Mouse (Mus musculus) heart, embryonic 14.5 days (tissue): ENCODE measurements around the gene Ccnf. TPM values are rescaled to one million over a fixed set of nuclear protein-coding genes. Genes with fewer than 3 reads are reported as not detected.
A peak's percentile ranks its signal among the peaks of the same experiment; 100 is the strongest.

Experiments used
- ATAC-seq: fragments of 200-750 bp; cut with Nextera tagmentation; 2 replicates; pipeline ENCODE4 v1.8.0; 2017; ENCODE audit warnings: low read depth, moderate TSS enrichment; ENCODE audit not compliant: insufficient number of reproducible peaks, insufficient read depth, low FRiP score
- H3K27ac ChIP-seq, 2 experiments: fragments of 200-500 bp in 1 of 2; fragments of 300-500 bp in 1 of 2; sonication (generic) in 1 of 2; replicated peaks in 1 of 2; 2 replicates each; pipeline ENCODE4 v1.5.1; 2012 to 2014; ENCODE audit warnings: low read depth in 2 of 2, low read length in 2 of 2, control low read depth in 1 of 2, mild to moderate bottlenecking in 1 of 2, mixed read lengths in 1 of 2; ENCODE audit not compliant: control insufficient read depth in 1 of 2, insufficient read depth in 1 of 2
- H3K27me3 ChIP-seq: fragments of 300-500 bp; sonication (generic); 2 replicates; pipeline ENCODE4 v1.6.1; 2014; ENCODE audit warnings: mild to moderate bottlenecking, low read length, control low read depth; ENCODE audit not compliant: control insufficient read depth, insufficient read depth
- H3K36me3 ChIP-seq: fragments of 300-500 bp; sonication (generic); 2 replicates; pipeline ENCODE4 v1.6.1; 2014; ENCODE audit warnings: mild to moderate bottlenecking, control low read depth, low read length, mixed read lengths; ENCODE audit not compliant: control insufficient read depth, insufficient read depth
- H3K4me1 ChIP-seq, 2 experiments: fragments of 200-500 bp in 1 of 2; fragments of 300-500 bp in 1 of 2; sonication (generic) in 1 of 2; 2 replicates each; pipeline ENCODE4 v1.6.1; 2012 to 2014; ENCODE audit warnings: low read length in 2 of 2, control low read depth in 1 of 2, mixed read lengths in 1 of 2; ENCODE audit not compliant: control insufficient read depth in 2 of 2, insufficient read depth in 2 of 2
- H3K4me2 ChIP-seq: fragments of 300-500 bp; sonication (generic); 2 replicates; pipeline ENCODE4 v1.6.1; 2014; ENCODE audit warnings: mild to moderate bottlenecking, low read length
- H3K4me3 ChIP-seq, 2 experiments: fragments of 200-500 bp in 1 of 2; fragments of 300-500 bp in 1 of 2; sonication (generic) in 1 of 2; 2 replicates each; pipeline ENCODE4 v1.5.1; 2012 to 2014; ENCODE audit warnings: low read length in 2 of 2, mild to moderate bottlenecking in 2 of 2, control low read depth in 1 of 2, low read depth in 1 of 2, moderate library complexity in 1 of 2; ENCODE audit not compliant: control insufficient read depth in 1 of 2, insufficient read depth in 1 of 2
- H3K9ac ChIP-seq: fragments of 300-500 bp; sonication (generic); 2 replicates; pipeline ENCODE4 v1.6.1; 2014; ENCODE audit warnings: mild to moderate bottlenecking, low read length
- H3K9me3 ChIP-seq: fragments of 300-500 bp; sonication (generic); 2 replicates; pipeline ENCODE4 v1.6.1; 2016; ENCODE audit warnings: low read length, control low read depth; ENCODE audit not compliant: control insufficient read depth
- WGBS: fragments of 180-500 bp; shearing (Covaris S2); extraction: QIAGEN DNeasy Blood & Tissue Kit; methylation state at CpG from one replicate; pipeline ENCODE4 v1.1.7; 2014; 5-methylcytosine and 5-hydroxymethylcytosine counted together
- polyA plus RNA-seq: library from polyadenylated mRNA; unstranded; fragments of >200 nt; fragmentation: Nextera tagmentation; extraction: Ambion mirVana; gene quantifications from 2 replicates; pipeline ENCODE4 v1.2.1, GENCODE M21; 2014

Gene Ccnf
- polyA plus RNA-seq, 1 experiment from 2014 or later, result 29.1 TPM

DNA sequence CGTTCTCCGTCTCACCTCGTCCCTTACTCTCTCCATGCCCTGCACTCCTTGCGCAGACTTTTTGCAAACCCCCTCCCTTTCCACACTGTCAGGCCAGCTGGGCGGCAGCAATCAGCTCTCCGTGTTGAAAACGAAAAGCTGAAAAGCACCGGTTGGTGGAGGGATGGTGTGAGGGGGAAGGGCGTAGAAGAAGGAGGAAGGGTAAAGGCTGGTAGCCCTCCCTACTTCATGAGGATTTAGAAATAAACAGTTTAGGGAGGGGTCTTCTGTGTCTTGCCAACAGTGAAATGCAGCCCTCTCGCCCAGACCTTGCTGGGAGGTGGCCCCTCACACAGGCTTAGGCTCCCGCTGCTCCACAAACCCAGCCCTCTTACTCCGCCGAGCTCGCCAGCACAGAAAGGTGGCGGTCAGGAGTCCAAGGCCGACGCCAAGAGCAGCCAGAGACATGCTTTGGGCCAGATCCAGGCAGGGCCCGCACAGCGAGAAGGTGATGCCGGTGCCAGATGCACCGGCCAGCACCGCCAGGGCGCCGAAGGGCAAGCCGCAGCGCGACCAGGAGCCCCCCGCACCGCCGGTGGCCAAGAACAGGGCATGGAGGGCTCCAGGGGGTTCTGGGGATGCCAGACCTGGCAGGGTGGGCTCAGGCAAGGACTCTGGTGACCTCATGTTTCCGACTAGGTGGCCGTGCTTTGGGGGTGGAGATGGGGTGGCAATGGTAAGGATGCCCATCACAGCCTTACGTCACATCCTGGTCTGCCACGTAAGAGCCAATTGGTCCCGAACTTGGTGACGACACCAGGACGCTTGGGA, 39.4 kb downstream of the Ccnf start:
- Histone ChIP-seq H3K4me2 (peak overlapping the region; percentile 70), H3K27me3 (peaks cover 32% of the 10 kb centered on the region), H3K4me3 (peak overlapping the region; percentile 38 to 43), H3K9me3 (no peaks in the 10 kb centered on the region), H3K4me1 (peaks cover 21 to 38% of the 10 kb centered on the region in 2 experiments), H3K36me3 (peaks cover 17% of the 10 kb centered on the region), H3K27ac (no peak overlapping the region), H3K9ac (peak overlapping the region; percentile 63)
- WGBS, result 3% methylated on average over 37 of the region's 37 CpGs
- no peak for ATAC-seq

DNA sequence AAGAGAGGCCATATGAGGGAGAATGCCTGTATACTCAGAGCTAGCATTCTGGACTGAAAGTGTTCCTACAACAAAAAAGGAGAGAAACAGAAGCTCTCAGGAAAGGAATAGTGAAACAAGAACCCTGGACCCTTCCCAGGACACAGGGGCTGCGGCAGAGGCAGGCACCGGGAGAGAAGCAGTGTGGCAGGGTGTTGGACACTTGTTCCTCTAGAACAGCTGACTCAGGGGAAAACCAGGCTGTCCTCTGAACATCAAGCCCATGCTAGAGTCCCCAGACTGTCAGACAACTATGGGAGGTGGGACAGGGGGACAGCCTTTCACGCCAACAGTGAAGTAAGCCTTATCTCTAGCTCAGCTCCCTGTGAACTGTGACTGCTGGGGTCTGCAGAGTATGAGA, 40.7 kb downstream of the Ccnf start:
- no peak overlapping the region for H3K4me2 ChIP-seq
- peaks cover 40% of the 10 kb centered on the region for H3K27me3 ChIP-seq
- H3K9me3 ChIP-seq, result no peaks in the 10 kb centered on the region
- no peak overlapping the region for H3K9ac ChIP-seq
- no peak for ATAC-seq
- H3K4me3 ChIP-seq, result no peak overlapping the region
- H3K36me3 ChIP-seq, result peaks cover 4% of the 10 kb centered on the region
- 78% methylated on average over 3 of the region's 3 CpGs for WGBS
- peaks cover 30 to 51% of the 10 kb centered on the region in 2 experiments for H3K4me1 ChIP-seq
- H3K27ac ChIP-seq, result no peak overlapping the region

DNA sequence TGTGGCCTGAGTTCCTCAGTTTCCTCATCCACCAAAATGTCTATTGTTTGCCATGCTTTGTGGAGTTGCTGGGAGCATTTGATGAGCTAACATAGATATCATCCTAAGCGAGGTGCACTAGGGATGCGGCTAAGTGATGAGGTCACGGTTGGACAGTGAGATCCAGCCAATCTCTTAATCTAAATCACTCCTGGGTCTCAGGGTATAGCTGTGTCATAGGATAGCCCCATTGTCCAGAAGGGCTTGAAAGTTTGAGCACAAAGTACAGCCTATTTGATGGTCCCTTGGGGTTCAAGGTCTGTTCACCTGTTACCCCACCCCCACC, 41.4 kb downstream of the Ccnf start:
- peaks cover 40% of the 10 kb centered on the region for H3K27me3 ChIP-seq
- H3K4me3 ChIP-seq, result no peak overlapping the region
- no peak overlapping the region for H3K9ac ChIP-seq
- peaks cover 32 to 52% of the 10 kb centered on the region in 2 experiments for H3K4me1 ChIP-seq
- no peak overlapping the region for H3K27ac ChIP-seq
- ATAC-seq, result no peak
- peak overlapping the region; percentile 97; the same call in 1 of the 2 replicates for H3K4me2 ChIP-seq
- 79% methylated on average over 3 of the region's 3 CpGs for WGBS
- no peaks in the 10 kb centered on the region for H3K9me3 ChIP-seq
- no peaks in the 10 kb centered on the region for H3K36me3 ChIP-seq

DNA sequence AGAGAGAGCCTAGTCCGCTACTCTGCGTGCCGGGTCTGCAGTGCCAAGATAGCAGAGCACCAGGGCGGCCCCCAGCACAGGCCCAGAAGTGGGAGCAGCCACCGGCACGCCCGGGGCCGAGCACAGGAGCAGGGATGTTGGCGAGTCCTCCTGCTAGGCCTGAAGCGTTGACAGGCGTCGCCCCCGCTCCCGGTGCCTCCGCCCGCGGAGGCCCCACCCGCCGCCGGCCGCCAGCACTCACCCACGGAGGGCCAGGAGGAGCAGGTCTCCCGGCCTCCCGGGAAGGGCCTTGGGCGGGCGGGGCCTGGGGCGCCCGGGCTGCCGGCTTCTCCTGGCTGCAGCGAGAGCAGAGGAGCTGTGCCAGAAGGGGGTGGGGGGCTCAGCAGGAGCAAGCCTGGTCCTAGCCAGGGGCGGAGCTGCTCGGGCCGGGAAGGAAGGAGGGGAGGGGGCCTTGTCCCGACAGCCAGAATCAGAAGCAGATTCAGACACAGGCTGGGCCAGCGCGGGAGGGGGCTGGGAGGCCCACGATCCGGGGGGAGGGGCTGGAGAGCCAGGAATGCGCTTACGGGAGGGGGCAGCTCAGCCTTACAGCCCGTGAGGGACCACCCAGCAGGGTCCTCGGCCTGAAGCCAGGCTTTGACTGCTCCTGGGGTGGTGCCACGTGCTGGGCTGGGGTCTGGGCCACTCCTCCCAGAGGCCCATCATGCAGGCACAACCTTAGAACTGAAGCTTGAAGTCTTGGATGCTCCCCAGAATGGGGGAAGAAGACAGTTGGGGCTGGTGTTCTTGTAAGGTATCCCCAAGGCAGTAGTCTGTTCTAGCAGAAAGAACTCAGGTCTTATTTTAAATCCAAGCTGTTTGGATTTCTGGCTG, 42.0 kb downstream of the Ccnf start, which contains the start of gene Ntn3:
Ntn3 (minus strand) TSS at position 489 of the 873 bp plus-strand sequence.
- Histone ChIP-seq H3K9me3 (no peaks in the 10 kb centered on the region), H3K36me3 (no peaks in the 10 kb centered on the region), H3K4me3 (peak within 1 kb of the TSS; percentile 40 to 49), H3K9ac (peak within 1 kb of the TSS; percentile 77), H3K4me1 (peaks cover 38 to 58% of the 10 kb centered on the region in 2 experiments), H3K4me2 (peak within 1 kb of the TSS; percentile 97), H3K27ac (peak within 1 kb of the TSS; percentile 59 to 63; a peak in 3 of 4 replicates), H3K27me3 (peaks cover 40% of the 10 kb centered on the region)
- peak; percentile 45 for ATAC-seq
- 3% methylated on average over 22 of the region's 43 CpGs for WGBS

DNA sequence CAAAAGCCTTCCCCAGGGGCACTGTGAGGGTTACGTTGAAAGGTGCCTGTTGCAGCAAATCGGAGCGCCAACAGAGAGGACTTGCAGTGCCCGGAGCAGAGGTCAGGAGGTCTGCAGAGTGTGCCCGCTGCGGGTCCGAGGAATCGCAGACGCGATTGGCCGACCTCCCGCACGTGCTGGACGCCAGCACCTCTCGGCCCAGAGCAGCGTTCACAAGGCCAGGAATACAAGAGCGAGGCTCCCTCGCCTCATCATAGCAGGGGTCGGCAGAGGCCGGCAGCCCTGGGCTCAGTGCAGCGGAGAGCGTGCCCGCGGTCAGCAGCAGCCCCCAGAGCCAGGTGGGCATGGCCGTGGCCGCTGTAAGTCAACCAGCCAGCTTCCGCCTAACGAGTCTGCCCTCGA, 42.6 kb downstream of the Ccnf start:
- WGBS, result 4% methylated on average over 27 of the region's 29 CpGs
- Histone ChIP-seq H3K4me2 (peak overlapping the region; percentile 97), H3K36me3 (no peaks in the 10 kb centered on the region), H3K4me3 (peak overlapping the region; percentile 40 to 49), H3K9me3 (no peaks in the 10 kb centered on the region), H3K27me3 (peaks cover 40% of the 10 kb centered on the region), H3K27ac (peak overlapping the region; percentile 59 to 63; a peak in 3 of 4 replicates), H3K4me1 (peaks cover 38 to 64% of the 10 kb centered on the region in 2 experiments), H3K9ac (peak overlapping the region; percentile 77)
- ATAC-seq, result no peak

DNA sequence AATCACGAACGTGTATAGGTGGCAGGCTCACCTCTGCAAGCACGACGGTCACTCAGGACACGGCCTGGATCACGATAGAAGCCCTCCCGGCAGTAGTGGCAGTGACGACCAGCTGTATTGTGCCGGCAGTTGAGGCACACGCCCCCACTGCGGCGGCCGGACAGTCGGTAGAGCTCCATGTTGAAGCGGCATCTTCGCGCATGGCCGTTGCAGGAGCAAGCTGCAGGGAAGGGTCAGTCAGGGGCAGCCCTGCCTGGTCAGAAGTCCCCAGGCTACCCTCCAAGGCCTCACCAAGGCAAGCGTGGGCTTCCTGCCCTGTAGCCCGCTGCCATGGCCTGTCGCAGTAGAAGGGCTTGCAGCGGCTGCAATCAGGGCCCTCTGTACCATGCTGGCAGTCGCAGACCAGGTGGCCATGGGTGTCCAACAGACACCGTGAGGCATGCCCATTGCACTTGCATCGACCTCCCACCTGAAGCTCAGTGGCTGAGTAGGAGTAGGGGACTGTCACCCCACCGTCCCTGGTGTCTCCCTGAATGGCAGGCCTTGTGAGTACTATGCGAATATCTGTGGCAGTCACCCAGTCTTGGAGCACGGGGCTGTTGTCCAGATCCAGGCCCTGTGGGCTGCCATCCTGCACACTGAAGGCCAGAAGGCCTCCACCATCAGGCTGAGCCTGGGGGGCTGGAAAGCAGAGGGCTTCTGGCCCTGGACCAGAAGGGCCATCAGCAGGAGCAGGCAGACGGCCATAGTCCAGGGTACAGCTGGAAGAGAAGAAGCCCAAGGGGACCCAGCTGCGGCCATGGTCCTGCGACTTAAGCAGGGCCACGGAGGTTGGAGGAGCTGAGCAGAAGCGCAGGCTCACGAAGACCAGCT, 43.3 kb downstream of the Ccnf start:
- H3K4me2 ChIP-seq, result peak overlapping the region; percentile 97
- peaks cover 39 to 70% of the 10 kb centered on the region in 2 experiments for H3K4me1 ChIP-seq
- H3K27ac ChIP-seq, result 0 out of 4 replicates have a peak overlapping the region, but pooled peaks of 1 of the 2 experiments have one; percentile 59
- H3K9ac ChIP-seq, result peak overlapping the region; percentile 77
- H3K9me3 ChIP-seq, result no peaks in the 10 kb centered on the region
- 75% methylated on average over 34 of the region's 34 CpGs for WGBS
- no peak for ATAC-seq
- peak overlapping the region; percentile 40 to 49 for H3K4me3 ChIP-seq
- no peaks in the 10 kb centered on the region for H3K36me3 ChIP-seq
- H3K27me3 ChIP-seq, result peaks cover 40% of the 10 kb centered on the region
